Mouse (Mus musculus): ENCODE results near the gene Itga11.

GRCm38 (mm10) chr9:62649444-62649843 lies 28.2 kb upstream of the Itga11 start:
- no peak for TF ChIP-seq GATA1 (IDR thresholded peaks at IDR 0.05; ENCODE audit: low read length)
- TF ChIP-seq TAL1 (IDR thresholded peaks at IDR 0.05; ENCODE audit: low read length), result no peak

Measured in erythroblast, embryonic 14.5 days (primary cell).